Mouse (Mus musculus): Measurements from ENCODE around the gene Frk. TPM values are rescaled to one million over a fixed set of nuclear protein-coding genes. Genes with fewer than 3 reads are reported as not detected.

The Frk gene
- polyA plus RNA-seq, 1 experiment from 2014 or later: 2.6 TPM

DNA sequence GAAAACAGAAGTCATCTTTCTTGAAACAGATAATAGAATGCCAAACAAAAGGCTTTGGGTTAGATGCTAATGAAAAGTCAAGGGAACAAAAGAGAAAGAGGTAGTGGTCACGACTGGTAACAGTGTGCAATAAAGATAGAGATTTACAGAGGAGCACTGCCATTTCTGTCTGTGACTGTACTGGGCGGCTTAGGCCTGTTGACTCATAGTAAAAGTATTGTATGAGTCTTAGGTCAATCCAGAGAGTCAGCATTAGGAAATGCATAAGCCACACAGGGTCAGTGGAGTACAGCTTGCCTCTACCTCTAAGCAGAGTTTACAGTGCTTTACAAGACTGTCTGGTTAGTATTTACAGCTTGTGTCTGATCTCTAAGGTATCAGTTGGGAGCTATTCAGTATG, 24.6 kb downstream of the Frk start:
- no peaks in the 10 kb centered on the region for H3K9me3 ChIP-seq (ENCODE audit: control insufficient read depth, low read length)
- H3K36me3 ChIP-seq (ENCODE audit: control insufficient read depth, insufficient read depth, low read length): no peaks in the 10 kb centered on the region
- H3K4me3 ChIP-seq (ENCODE audit: low read depth, low read length): no peak overlapping the region
- H3K9ac ChIP-seq (ENCODE audit: low read depth, low read length): no peak overlapping the region
- no peaks in the 10 kb centered on the region for H3K4me1 ChIP-seq (replicated peaks; ENCODE audit: control insufficient read depth, insufficient read depth, low read length)
- DNase-seq (ENCODE audit: low spot score): no peak
- H3K27me3 ChIP-seq (ENCODE audit: control insufficient read depth, insufficient read depth, low read length): no peaks in the 10 kb centered on the region
- no peak for ATAC-seq (ENCODE audit: low FRiP score)
- 69% methylated on average over 2 of the region's 2 CpGs for WGBS
- H3K27ac ChIP-seq (ENCODE audit: low read depth, low read length): no peak overlapping the region
- H3K4me2 ChIP-seq (replicated peaks; ENCODE audit: low read depth, low read length): no peak overlapping the region

DNA sequence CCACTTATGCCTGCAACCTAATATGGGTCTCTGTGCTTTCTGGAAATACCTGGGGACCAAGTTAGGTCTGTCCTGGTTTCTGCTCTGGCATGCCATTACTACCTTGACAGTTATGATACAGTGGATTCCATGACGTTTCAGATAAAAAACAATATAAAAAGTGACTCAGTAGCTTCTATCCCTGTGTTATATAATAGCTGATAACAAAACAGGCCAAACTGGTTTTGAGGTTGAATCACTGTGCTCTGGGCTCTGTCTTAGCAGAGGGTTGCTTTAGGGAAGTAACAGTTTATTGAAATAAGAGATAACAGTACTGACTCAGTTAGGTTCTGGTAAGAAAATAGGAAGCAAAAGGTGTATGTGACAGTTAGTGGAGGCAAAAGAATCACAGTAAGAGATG, 25.4 kb downstream of the Frk start:
- H3K27ac ChIP-seq (ENCODE audit: low read depth, low read length): no peak overlapping the region
- H3K4me3 ChIP-seq (ENCODE audit: low read depth, low read length): no peak overlapping the region
- ATAC-seq (ENCODE audit: low FRiP score) (no peak), DNase-seq (ENCODE audit: low spot score) (no peak)
- no peak overlapping the region for H3K4me2 ChIP-seq (replicated peaks; ENCODE audit: low read depth, low read length)
- H3K27me3 ChIP-seq (ENCODE audit: control insufficient read depth, insufficient read depth, low read length): no peaks in the 10 kb centered on the region
- no peaks in the 10 kb centered on the region for H3K4me1 ChIP-seq (replicated peaks; ENCODE audit: control insufficient read depth, insufficient read depth, low read length)
- no peaks in the 10 kb centered on the region for H3K9me3 ChIP-seq (ENCODE audit: control insufficient read depth, low read length)
- no peaks in the 10 kb centered on the region for H3K36me3 ChIP-seq (ENCODE audit: control insufficient read depth, insufficient read depth, low read length)
- WGBS: 59% methylated on average over 1 of the region's 1 CpGs
- no peak overlapping the region for H3K9ac ChIP-seq (ENCODE audit: low read depth, low read length)

DNA sequence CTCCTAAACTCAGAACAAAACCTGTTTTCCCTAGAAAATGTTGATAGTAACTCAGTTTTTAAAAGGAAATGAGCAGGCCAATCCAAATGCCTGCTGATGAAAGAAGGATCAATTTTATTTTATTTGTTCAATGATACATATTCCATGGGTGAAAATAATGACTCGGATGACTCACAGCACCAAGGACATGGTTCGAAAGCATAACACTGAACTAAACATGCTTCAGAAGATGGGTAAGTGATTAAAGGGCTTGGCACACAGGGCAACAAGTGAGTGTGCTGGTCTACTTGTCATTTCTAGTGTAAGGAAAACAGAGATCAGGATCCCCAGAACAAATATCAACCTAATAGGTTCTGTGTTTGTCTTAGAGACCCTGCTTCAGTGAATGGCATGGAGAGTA, 26.1 kb downstream of the Frk start:
- H3K36me3 ChIP-seq (ENCODE audit: control insufficient read depth, insufficient read depth, low read length): no peaks in the 10 kb centered on the region
- no peak overlapping the region for H3K4me2 ChIP-seq (replicated peaks; ENCODE audit: low read depth, low read length)
- 88% methylated on average over 2 of the region's 2 CpGs for whole genome bisulfite sequencing
- H3K27ac ChIP-seq (ENCODE audit: low read depth, low read length): no peak overlapping the region
- no peak overlapping the region for H3K9ac ChIP-seq (ENCODE audit: low read depth, low read length)
- DNase-seq (ENCODE audit: low spot score): no peak
- H3K27me3 ChIP-seq (ENCODE audit: control insufficient read depth, insufficient read depth, low read length): no peaks in the 10 kb centered on the region
- ATAC-seq (ENCODE audit: low FRiP score): no peak
- no peak overlapping the region for H3K4me3 ChIP-seq (ENCODE audit: low read depth, low read length)
- H3K4me1 ChIP-seq (replicated peaks; ENCODE audit: control insufficient read depth, insufficient read depth, low read length): no peaks in the 10 kb centered on the region
- H3K9me3 ChIP-seq (ENCODE audit: control insufficient read depth, low read length): no peaks in the 10 kb centered on the region

- Histone ChIP-seq H3K4me1 (replicated peaks; ENCODE audit: control insufficient read depth, insufficient read depth, low read length) (no peaks in the 10 kb centered on the region), H3K4me3 (ENCODE audit: low read depth, low read length) (no peak overlapping the region), H3K9ac (ENCODE audit: low read depth, low read length) (no peak overlapping the region), H3K9me3 (ENCODE audit: control insufficient read depth, low read length) (no peaks in the 10 kb centered on the region), H3K27ac (ENCODE audit: low read depth, low read length) (no peak overlapping the region), H3K27me3 (ENCODE audit: control insufficient read depth, insufficient read depth, low read length) (no peaks in the 10 kb centered on the region), H3K36me3 (ENCODE audit: control insufficient read depth, insufficient read depth, low read length) (no peaks in the 10 kb centered on the region), H3K4me2 (replicated peaks; ENCODE audit: low read depth, low read length) (no peak overlapping the region)
- DNase-seq (ENCODE audit: low spot score) (no peak), ATAC-seq (ENCODE audit: low FRiP score) (no peak)
- WGBS: 85% methylated on average over 3 of the region's 3 CpGs
Measured at GRCm38 (mm10) chr10:34511192-34511591, 28.0 kb downstream of the Frk start.

GRCm38 (mm10) chr10:34512551-34512950, 29.4 kb downstream of the Frk start:
- no peaks in the 10 kb centered on the region for H3K4me1 ChIP-seq (replicated peaks; ENCODE audit: control insufficient read depth, insufficient read depth, low read length)
- no peak overlapping the region for H3K9ac ChIP-seq (ENCODE audit: low read depth, low read length)
- DNase-seq (ENCODE audit: low spot score) (no peak), ATAC-seq (ENCODE audit: low FRiP score) (no peak)
- no peaks in the 10 kb centered on the region for H3K9me3 ChIP-seq (ENCODE audit: control insufficient read depth, low read length)
- no peak overlapping the region for H3K4me3 ChIP-seq (ENCODE audit: low read depth, low read length)
- no peak overlapping the region for H3K4me2 ChIP-seq (replicated peaks; ENCODE audit: low read depth, low read length)
- no peak overlapping the region for H3K27ac ChIP-seq (ENCODE audit: low read depth, low read length)
- no peaks in the 10 kb centered on the region for H3K36me3 ChIP-seq (ENCODE audit: control insufficient read depth, insufficient read depth, low read length)
- H3K27me3 ChIP-seq (ENCODE audit: control insufficient read depth, insufficient read depth, low read length): no peaks in the 10 kb centered on the region
- 58% methylated on average over 4 of the region's 4 CpGs for WGBS

- no peak overlapping the region for H3K27ac ChIP-seq (ENCODE audit: low read depth, low read length)
- H3K27me3 ChIP-seq (ENCODE audit: control insufficient read depth, insufficient read depth, low read length): no peaks in the 10 kb centered on the region
- H3K4me3 ChIP-seq (ENCODE audit: low read depth, low read length): no peak overlapping the region
- no peak overlapping the region for H3K4me2 ChIP-seq (replicated peaks; ENCODE audit: low read depth, low read length)
- no peak for DNase-seq (ENCODE audit: low spot score)
- no peaks in the 10 kb centered on the region for H3K4me1 ChIP-seq (replicated peaks; ENCODE audit: control insufficient read depth, insufficient read depth, low read length)
- H3K36me3 ChIP-seq (ENCODE audit: control insufficient read depth, insufficient read depth, low read length): no peaks in the 10 kb centered on the region
- WGBS: 77% methylated on average over 1 of the region's 1 CpGs
- ATAC-seq (ENCODE audit: low FRiP score): no peak
- no peak overlapping the region for H3K9ac ChIP-seq (ENCODE audit: low read depth, low read length)
- no peaks in the 10 kb centered on the region for H3K9me3 ChIP-seq (ENCODE audit: control insufficient read depth, low read length)
Measured at GRCm38 (mm10) chr10:34525598-34525997, 42.4 kb downstream of the Frk start.

GRCm38 (mm10) chr10:34531766-34532165, 48.6 kb downstream of the Frk start:
- WGBS: 57% methylated on average over 1 of the region's 1 CpGs
- H3K9ac ChIP-seq (ENCODE audit: low read depth, low read length): no peak overlapping the region
- ATAC-seq (ENCODE audit: low FRiP score): no peak

DNA sequence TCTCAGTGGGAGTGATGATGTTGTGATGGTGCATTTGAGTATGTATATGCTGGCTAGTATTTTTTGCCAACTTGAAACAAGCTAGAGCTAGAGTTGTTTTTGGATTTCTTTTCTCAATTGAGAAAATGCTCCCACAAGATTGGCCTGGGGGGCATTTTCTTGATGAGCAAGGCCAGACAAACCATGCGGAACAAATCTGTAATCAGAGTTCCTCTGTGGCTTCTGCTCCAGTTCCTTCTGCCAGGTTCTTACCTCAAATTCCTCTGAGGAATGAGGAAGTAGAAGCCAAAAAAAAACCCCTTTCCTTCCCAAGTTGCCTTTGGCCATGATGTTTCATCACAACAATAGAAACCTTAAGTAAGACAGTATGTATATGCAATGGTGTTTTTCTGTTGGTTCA, 49.3 kb downstream of the Frk start:
- no peaks in the 10 kb centered on the region for H3K4me1 ChIP-seq (replicated peaks; ENCODE audit: control insufficient read depth, insufficient read depth, low read length)
- no peaks in the 10 kb centered on the region for H3K9me3 ChIP-seq (ENCODE audit: control insufficient read depth, low read length)
- ATAC-seq (ENCODE audit: low FRiP score) (no peak), DNase-seq (ENCODE audit: low spot score) (no peak)
- H3K27ac ChIP-seq (ENCODE audit: low read depth, low read length): no peak overlapping the region
- 86% methylated on average over 1 of the region's 1 CpGs for WGBS
- H3K4me2 ChIP-seq (replicated peaks; ENCODE audit: low read depth, low read length): no peak overlapping the region
- H3K9ac ChIP-seq (ENCODE audit: low read depth, low read length): no peak overlapping the region
- no peaks in the 10 kb centered on the region for H3K27me3 ChIP-seq (ENCODE audit: control insufficient read depth, insufficient read depth, low read length)
- H3K36me3 ChIP-seq (ENCODE audit: control insufficient read depth, insufficient read depth, low read length): no peaks in the 10 kb centered on the region
- no peak overlapping the region for H3K4me3 ChIP-seq (ENCODE audit: low read depth, low read length)

More at GRCm38 (mm10) chr10:34531766-34532165, 48.6 kb downstream of the Frk start:
- Histone ChIP-seq H3K9me3 (ENCODE audit: control insufficient read depth, low read length) (no peaks in the 10 kb centered on the region), H3K4me1 (replicated peaks; ENCODE audit: control insufficient read depth, insufficient read depth, low read length) (no peaks in the 10 kb centered on the region), H3K27me3 (ENCODE audit: control insufficient read depth, insufficient read depth, low read length) (no peaks in the 10 kb centered on the region), H3K4me2 (replicated peaks; ENCODE audit: low read depth, low read length) (no peak overlapping the region), H3K36me3 (ENCODE audit: control insufficient read depth, insufficient read depth, low read length) (no peaks in the 10 kb centered on the region), H3K4me3 (ENCODE audit: low read depth, low read length) (no peak overlapping the region), H3K27ac (ENCODE audit: low read depth, low read length) (no peak overlapping the region)
- no peak for DNase-seq (ENCODE audit: low spot score)

- ATAC-seq (ENCODE audit: low FRiP score) (no peak), DNase-seq (ENCODE audit: low spot score) (no peak)
- 89% methylated on average over 2 of the region's 2 CpGs for WGBS
Measured at GRCm38 (mm10) chr10:34540687-34541086, 57.5 kb downstream of the Frk start.

More at GRCm38 (mm10) chr10:34540687-34541086, 57.5 kb downstream of the Frk start:
- H3K4me3 ChIP-seq (ENCODE audit: low read depth, low read length): no peak overlapping the region
- H3K9ac ChIP-seq (ENCODE audit: low read depth, low read length): no peak overlapping the region
- H3K4me2 ChIP-seq (replicated peaks; ENCODE audit: low read depth, low read length): no peak overlapping the region
- H3K36me3 ChIP-seq (ENCODE audit: control insufficient read depth, insufficient read depth, low read length): no peaks in the 10 kb centered on the region
- H3K9me3 ChIP-seq (ENCODE audit: control insufficient read depth, low read length): no peaks in the 10 kb centered on the region
- no peaks in the 10 kb centered on the region for H3K27me3 ChIP-seq (ENCODE audit: control insufficient read depth, insufficient read depth, low read length)
- no peaks in the 10 kb centered on the region for H3K4me1 ChIP-seq (replicated peaks; ENCODE audit: control insufficient read depth, insufficient read depth, low read length)
- H3K27ac ChIP-seq (ENCODE audit: low read depth, low read length): no peak overlapping the region

Measured in hindbrain, embryonic 11.5 days (tissue).